Mouse (Mus musculus): Measurements from ENCODE around the gene Ccdc47.

Ccdc47 gene

GRCm38 (mm10) chr11:106158930-106159215 lies 57.3 kb downstream of the Ccdc47 start:
- ChIA-PET POLR2A (interaction anchor here in 3 of 4 experiments (0.6 to 3.1 kb wide), 18 partner anchors 9 to 208 kb away, joined by 3 to 16 read pairs (median 4); partner anchors contain the start of genes Ccdc47 (in 1 of the 3), Map3k3 (in 1 of the 3) and Strada (in 1 of the 3)), CTCF (interaction anchor here in 2 of 4 experiments (0.5 to 1.1 kb wide), 4 partner anchors 13 to 190 kb away, joined by 3 to 5 read pairs (median 4); no protein-coding TSS in a partner anchor)

GRCm38 (mm10) chr11:106158081-106158929 lies 57.8 kb downstream of the Ccdc47 start:
- ChIA-PET POLR2A (interaction anchor here in 3 of 4 experiments (0.6 to 3.1 kb wide), 20 partner anchors 8 to 269 kb away, joined by 3 to 16 read pairs (median 4); partner anchors contain the start of genes Ccdc47 (in 1 of the 3), Map3k3 (in 1 of the 3) and Strada (in 1 of the 3)), CTCF (interaction anchor here in 1 of 4 experiments (0.7 to 1.3 kb wide), 3 partner anchors 12 to 36 kb away, joined by 3 to 6 read pairs (median 4); no protein-coding TSS in a partner anchor)

- ChIA-PET CTCF (no interaction called here), POLR2A (interaction anchor here in 2 of 4 experiments (1.3 to 3.1 kb wide), 5 partner anchors 7 to 100 kb away, joined by 3 to 16 read pairs (median 6); no protein-coding TSS in a partner anchor)
These were observed 59.0 kb downstream of the Ccdc47 start for GRCm38 (mm10) chr11:106157154-106157553.

- CTCF ChIA-PET, result no interaction called here
These were observed 59.9 kb downstream of the Ccdc47 start for GRCm38 (mm10) chr11:106156257-106156656.

GRCm38 (mm10) chr11:106155761-106156160 lies 60.4 kb downstream of the Ccdc47 start:
- POLR2A ChIA-PET, result interaction anchor here in 3 of 4 experiments (0.6 to 3.2 kb wide), 11 partner anchors 9 to 814 kb away, joined by 3 to 16 read pairs (median 4); no protein-coding TSS in a partner anchor
- CTCF ChIA-PET, result interaction anchor here in 1 of 4 experiments (0.6 kb wide), 1 partner anchor 1924 kb away, joined by 3 read pairs; the partner anchor contains the start of gene Mapt

More at GRCm38 (mm10) chr11:106156257-106156656, 59.9 kb downstream of the Ccdc47 start:
- POLR2A ChIA-PET, result interaction anchor here in 2 of 4 experiments (0.6 to 3.2 kb wide), 8 partner anchors 10 to 815 kb away, joined by 3 to 16 read pairs (median 3); no protein-coding TSS in a partner anchor

GRCm38 (mm10) chr11:106154770-106155169 lies 61.4 kb downstream of the Ccdc47 start:
- ChIA-PET POLR2A (interaction anchor here in 3 of 4 experiments (0.5 to 3.2 kb wide), 13 partner anchors 9 to 1031 kb away, joined by 3 to 16 read pairs (median 4); partner anchors contain the start of gene Map3k3 (in 1 of the 3)), CTCF (interaction anchor here in 3 of 4 experiments (0.6 to 0.7 kb wide), 3 partner anchors 50 to 190 kb away, joined by 3 to 6 read pairs (median 4); no protein-coding TSS in a partner anchor)

- POLR2A ChIA-PET, result interaction anchor here in 3 of 4 experiments (0.5 to 3.2 kb wide), 10 partner anchors 10 to 69 kb away, joined by 3 to 16 read pairs (median 3); no protein-coding TSS in a partner anchor
- CTCF ChIA-PET, result no interaction called here
These were observed 62.1 kb downstream of the Ccdc47 start for GRCm38 (mm10) chr11:106154091-106154490.

GRCm38 (mm10) chr11:106152132-106152531 lies 64.0 kb downstream of the Ccdc47 start:
- ChIA-PET CTCF (no interaction called here), POLR2A (interaction anchor here in 3 of 4 experiments (0.6 to 10.4 kb wide), 9 partner anchors 8 to 971 kb away, joined by 3 to 68 read pairs (median 3); partner anchors contain the start of genes Gm10840 (in 2 of the 3), Limd2 (in 2 of the 3) and Ccdc47 (in 1 of the 3))

- POLR2A ChIA-PET, result interaction anchor here in 2 of 4 experiments (1.4 to 10.4 kb wide), 6 partner anchors 10 to 201 kb away, joined by 3 to 68 read pairs (median 4); partner anchors contain the start of genes Ccdc47 (in 1 of the 2), Gm10840 (in 1 of the 2), Limd2 (in 1 of the 2) and Map3k3 (in 1 of the 2)
These were observed 64.9 kb downstream of the Ccdc47 start for GRCm38 (mm10) chr11:106151219-106151618.

More at GRCm38 (mm10) chr11:106151219-106151618, 64.9 kb downstream of the Ccdc47 start:
- CTCF ChIA-PET, result interaction anchor here in 2 of 4 experiments (0.6 to 0.8 kb wide), 2 partner anchors 180 to 267 kb away, joined by 3 read pairs; no protein-coding TSS in a partner anchor
